Mouse (Mus musculus) heart, embryonic 15.5 days (tissue): ENCODE measurements around the gene Gm1043. TPM values are rescaled to one million over a fixed set of nuclear protein-coding genes. Genes with fewer than 3 reads are reported as not detected.

Experiments
- ATAC-seq: fragments of 200-750 bp; cut with Nextera tagmentation; replicated peaks from 2 replicates; pipeline ENCODE4 v1.8.0; 2017; ENCODE audit warnings: low read depth, moderate TSS enrichment; ENCODE audit not compliant: insufficient number of reproducible peaks, insufficient read depth, low FRiP score
- H3K27ac ChIP-seq: fragments of 300-500 bp; sonication (generic); 2 replicates; pipeline ENCODE4 v1.5.1; 2015; ENCODE audit warnings: mild to moderate bottlenecking, inconsistent platforms
- H3K27me3 ChIP-seq: fragments of 300-500 bp; sonication (generic); 2 replicates; pipeline ENCODE4 v1.6.1; 2015; ENCODE audit warnings: inconsistent platforms
- H3K36me3 ChIP-seq: fragments of 300-500 bp; sonication (generic); 2 replicates; pipeline ENCODE4 v1.6.1; 2015; ENCODE audit warnings: mild to moderate bottlenecking, inconsistent platforms
- H3K4me1 ChIP-seq: fragments of 300-500 bp; sonication (generic); replicated peaks from 2 replicates; pipeline ENCODE4 v1.6.1; 2015; ENCODE audit warnings: inconsistent platforms
- H3K4me2 ChIP-seq: fragments of 300-500 bp; sonication (generic); 2 replicates; pipeline ENCODE4 v1.6.1; 2015; ENCODE audit warnings: inconsistent platforms, mild to moderate bottlenecking, moderate library complexity
- H3K4me3 ChIP-seq: fragments of 300-500 bp; sonication (generic); 2 replicates; pipeline ENCODE4 v1.5.1; 2015; ENCODE audit warnings: mild to moderate bottlenecking, inconsistent platforms
- H3K9ac ChIP-seq: fragments of 300-500 bp; sonication (generic); 2 replicates; pipeline ENCODE4 v1.6.1; 2015; ENCODE audit warnings: mild to moderate bottlenecking, inconsistent platforms
- H3K9me3 ChIP-seq: fragments of 300-500 bp; sonication (generic); replicated peaks from 2 replicates; pipeline ENCODE4 v1.6.1; 2016; ENCODE audit warnings: inconsistent platforms
- WGBS: fragments of 180-500 bp; shearing (Covaris S2); methylation state at CpG from one replicate; pipeline ENCODE4 v1.1.7; 2015; ENCODE audit warnings: mixed read lengths; 5-methylcytosine and 5-hydroxymethylcytosine counted together
- polyA plus RNA-seq: library from polyadenylated mRNA; unstranded; fragments of >200 nt; fragmentation: Nextera tagmentation; extraction: Ambion mirVana; gene quantifications from 2 replicates; pipeline ENCODE4 v1.2.1, GENCODE M21; 2015

Gm1043 gene
- polyA plus RNA-seq, 1 experiment from 2014 or later: not detected

- no peaks in the 10 kb centered on the region for H3K9me3 ChIP-seq
- no peak overlapping the region for H3K9ac ChIP-seq
- no peak overlapping the region for H3K4me3 ChIP-seq
- peaks cover 6% of the 10 kb centered on the region; the same call in 1 of the 2 replicates for H3K4me1 ChIP-seq
- ATAC-seq: 0 out of 2 replicates have a peak, but pooled peaks have one; percentile 21
- peaks cover 14% of the 10 kb centered on the region for H3K27me3 ChIP-seq
- no peak overlapping the region for H3K27ac ChIP-seq
- no peaks in the 10 kb centered on the region for H3K36me3 ChIP-seq
- WGBS: 24% methylated on average over 6 of the region's 6 CpGs
- no peak overlapping the region for H3K4me2 ChIP-seq
Observed at GRCm38 (mm10) chr5:37227956-37228680, 142.9 kb downstream of the Gm1043 start.

GRCm38 (mm10) chr5:37228894-37229293 lies 143.7 kb downstream of the Gm1043 start:
- Histone ChIP-seq H3K4me1 (peaks cover 7% of the 10 kb centered on the region; the same call in 1 of the 2 replicates), H3K27ac (no peak overlapping the region), H3K9me3 (no peaks in the 10 kb centered on the region), H3K4me2 (no peak overlapping the region), H3K4me3 (no peak overlapping the region), H3K9ac (no peak overlapping the region), H3K36me3 (no peaks in the 10 kb centered on the region), H3K27me3 (peaks cover 14% of the 10 kb centered on the region)
- 71% methylated on average over 7 of the region's 7 CpGs for WGBS
- no peak for ATAC-seq

DNA sequence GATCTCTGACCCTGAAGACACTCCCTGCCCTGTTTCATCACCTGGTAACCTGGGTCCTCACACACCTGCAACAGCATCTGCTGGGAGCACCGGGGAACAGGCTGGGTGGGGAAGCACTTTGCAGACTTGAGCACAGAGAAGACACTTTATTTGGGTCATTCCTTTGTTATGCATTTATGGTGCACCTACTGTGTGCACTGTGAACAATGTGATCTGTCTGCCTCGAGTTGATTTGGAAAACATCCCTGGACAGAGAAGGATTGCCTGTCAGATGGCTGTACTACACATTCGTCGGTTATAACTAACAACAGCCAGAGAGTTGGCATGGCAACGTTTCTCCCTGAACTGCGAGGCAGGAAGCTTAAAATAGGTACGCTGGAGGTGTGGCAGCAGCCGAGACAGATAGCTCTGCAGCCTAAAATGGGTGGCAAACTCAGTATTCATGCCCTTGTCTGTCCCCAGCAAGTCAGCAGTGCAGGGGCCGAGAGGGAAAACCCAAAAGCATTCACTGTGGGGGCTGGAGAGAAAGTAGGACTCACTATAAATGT lies 147.9 kb downstream of the Gm1043 start:
- no peak for ATAC-seq
- Histone ChIP-seq H3K4me1 (peaks cover 4% of the 10 kb centered on the region; the same call in 1 of the 2 replicates), H3K9me3 (no peaks in the 10 kb centered on the region), H3K36me3 (no peaks in the 10 kb centered on the region), H3K4me3 (no peak overlapping the region), H3K9ac (no peak overlapping the region), H3K27me3 (peaks cover 42% of the 10 kb centered on the region), H3K27ac (no peak overlapping the region), H3K4me2 (no peak overlapping the region)
- 29% methylated on average over 9 of the region's 9 CpGs for WGBS

DNA sequence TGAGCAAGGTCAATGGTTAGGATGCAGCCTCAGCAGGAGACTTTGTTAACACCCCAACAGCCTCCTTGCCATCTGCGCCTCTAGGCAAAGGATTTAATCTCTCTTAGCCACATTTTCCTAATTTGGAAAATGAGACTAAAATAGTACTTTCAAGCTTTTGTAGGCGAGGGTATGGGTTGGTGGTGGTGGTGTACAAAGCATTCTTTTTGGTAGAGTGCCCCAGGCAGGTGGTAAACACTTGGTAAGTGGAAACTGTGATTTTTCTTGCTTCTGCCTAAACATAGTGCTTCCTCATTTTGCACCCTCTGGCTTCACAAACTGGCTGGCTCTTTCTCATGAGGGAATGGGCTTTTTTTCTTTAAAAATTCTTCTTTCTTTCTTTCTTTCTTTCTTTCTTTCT lies 153.5 kb downstream of the Gm1043 start:
- WGBS: 26% methylated on average over 2 of the region's 2 CpGs
- Histone ChIP-seq H3K27ac (no peak overlapping the region), H3K4me1 (peaks cover 12% of the 10 kb centered on the region), H3K9ac (no peak overlapping the region), H3K4me3 (no peak overlapping the region), H3K27me3 (peaks cover 78% of the 10 kb centered on the region), H3K4me2 (no peak overlapping the region), H3K36me3 (no peaks in the 10 kb centered on the region), H3K9me3 (no peaks in the 10 kb centered on the region)
- no peak for ATAC-seq

DNA sequence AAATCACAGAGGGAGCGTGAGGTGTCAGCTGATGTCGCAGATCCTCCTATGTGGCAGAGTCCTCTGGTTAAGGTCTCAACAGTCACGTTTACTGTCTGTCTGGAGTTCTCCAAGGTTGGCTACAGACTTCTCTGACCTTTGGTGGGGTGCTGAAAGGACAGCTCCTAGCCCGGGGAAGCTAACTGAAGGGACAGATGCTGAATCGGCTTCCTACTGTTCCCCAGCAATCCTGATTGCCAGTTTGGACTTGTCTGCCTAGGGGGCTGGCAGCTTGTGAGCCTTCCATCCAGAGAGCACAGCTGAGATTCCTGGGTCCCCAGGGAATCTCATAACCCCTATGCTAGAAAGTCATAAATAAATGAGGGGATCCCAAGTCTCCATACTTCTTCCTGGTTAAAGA lies 155.4 kb downstream of the Gm1043 start:
- no peak for ATAC-seq

DNA sequence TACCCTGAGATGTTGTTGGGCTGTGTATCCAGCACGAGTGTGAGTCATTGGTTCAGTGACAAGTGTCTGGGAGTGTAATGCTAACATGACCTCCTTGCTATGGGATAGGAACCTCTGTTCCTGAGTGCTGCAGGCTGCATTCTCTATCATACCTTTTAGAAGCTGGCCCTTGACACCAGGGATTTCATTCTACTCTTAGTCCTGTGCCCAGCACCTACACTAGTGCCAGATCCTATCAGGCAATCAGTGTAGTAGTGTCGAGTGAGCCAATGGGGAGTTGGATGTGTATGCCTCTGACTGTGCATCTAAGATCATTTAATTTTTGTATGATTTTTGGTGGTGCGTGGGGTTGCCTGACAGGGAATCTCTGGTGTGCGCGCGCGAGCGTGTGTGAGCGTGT lies 156.1 kb downstream of the Gm1043 start:
- ATAC-seq: no peak
- H3K27ac ChIP-seq: no peak overlapping the region
- peaks cover 25% of the 10 kb centered on the region for H3K4me1 ChIP-seq
- no peaks in the 10 kb centered on the region for H3K36me3 ChIP-seq
- H3K9me3 ChIP-seq: no peaks in the 10 kb centered on the region
- H3K4me3 ChIP-seq: no peak overlapping the region; the same call in 1 of the 2 replicates
- peak overlapping the region; percentile 61; the same call in 1 of the 2 replicates for H3K4me2 ChIP-seq
- H3K9ac ChIP-seq: no peak overlapping the region
- peaks cover 90% of the 10 kb centered on the region for H3K27me3 ChIP-seq
- WGBS: 16% methylated on average over 9 of the region's 9 CpGs

More for the DNA sequence above, 155.4 kb downstream of the Gm1043 start:
- Histone ChIP-seq H3K9me3 (no peaks in the 10 kb centered on the region), H3K4me2 (no peak overlapping the region), H3K4me1 (peaks cover 19% of the 10 kb centered on the region), H3K27me3 (peaks cover 90% of the 10 kb centered on the region), H3K4me3 (no peak overlapping the region), H3K27ac (no peak overlapping the region), H3K36me3 (no peaks in the 10 kb centered on the region), H3K9ac (no peak overlapping the region)
- WGBS: 4% methylated on average over 5 of the region's 5 CpGs

DNA sequence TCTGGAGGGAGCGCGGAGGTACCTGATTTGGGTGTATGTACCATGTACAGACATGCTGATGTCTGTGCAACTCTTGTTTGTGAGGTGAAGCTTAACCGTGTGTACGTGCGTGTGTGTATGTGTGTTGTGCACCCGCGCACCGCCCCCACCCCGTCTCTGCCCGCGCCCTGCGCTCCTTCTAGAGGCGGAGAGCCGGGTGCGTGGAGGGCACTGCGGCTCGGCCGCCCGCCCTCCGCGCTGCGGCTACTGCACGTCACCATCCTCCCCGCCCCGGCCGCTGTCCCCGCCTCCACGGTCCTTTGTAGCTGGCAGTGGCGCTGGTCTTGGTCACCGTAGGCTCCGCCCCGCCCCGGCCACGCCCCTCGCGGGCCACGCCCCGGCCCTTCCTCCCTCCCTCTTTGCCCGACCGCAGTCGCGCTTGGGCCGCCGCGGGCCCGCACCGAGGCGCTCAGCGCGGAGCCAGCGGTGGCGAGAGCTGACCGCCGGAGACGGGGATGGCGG lies 156.5 kb downstream of the Gm1043 start, which contains the start of gene Crmp1:
Gene Crmp1, plus strand, starts transcription at position 290 of the 501 bp plus-strand sequence.
- Histone ChIP-seq H3K27ac (no peak within 1 kb of the TSS), H3K4me1 (peaks cover 25% of the 10 kb centered on the region), H3K9ac (no peak within 1 kb of the TSS), H3K4me3 (peak within 1 kb of the TSS; percentile 31), H3K4me2 (peak within 1 kb of the TSS; percentile 61), H3K36me3 (no peaks in the 10 kb centered on the region), H3K9me3 (no peaks in the 10 kb centered on the region), H3K27me3 (peaks cover 91% of the 10 kb centered on the region)
- WGBS: 2% methylated on average over 35 of the region's 56 CpGs
- peak; percentile 47; the same call in 1 of the 2 replicates for ATAC-seq

DNA sequence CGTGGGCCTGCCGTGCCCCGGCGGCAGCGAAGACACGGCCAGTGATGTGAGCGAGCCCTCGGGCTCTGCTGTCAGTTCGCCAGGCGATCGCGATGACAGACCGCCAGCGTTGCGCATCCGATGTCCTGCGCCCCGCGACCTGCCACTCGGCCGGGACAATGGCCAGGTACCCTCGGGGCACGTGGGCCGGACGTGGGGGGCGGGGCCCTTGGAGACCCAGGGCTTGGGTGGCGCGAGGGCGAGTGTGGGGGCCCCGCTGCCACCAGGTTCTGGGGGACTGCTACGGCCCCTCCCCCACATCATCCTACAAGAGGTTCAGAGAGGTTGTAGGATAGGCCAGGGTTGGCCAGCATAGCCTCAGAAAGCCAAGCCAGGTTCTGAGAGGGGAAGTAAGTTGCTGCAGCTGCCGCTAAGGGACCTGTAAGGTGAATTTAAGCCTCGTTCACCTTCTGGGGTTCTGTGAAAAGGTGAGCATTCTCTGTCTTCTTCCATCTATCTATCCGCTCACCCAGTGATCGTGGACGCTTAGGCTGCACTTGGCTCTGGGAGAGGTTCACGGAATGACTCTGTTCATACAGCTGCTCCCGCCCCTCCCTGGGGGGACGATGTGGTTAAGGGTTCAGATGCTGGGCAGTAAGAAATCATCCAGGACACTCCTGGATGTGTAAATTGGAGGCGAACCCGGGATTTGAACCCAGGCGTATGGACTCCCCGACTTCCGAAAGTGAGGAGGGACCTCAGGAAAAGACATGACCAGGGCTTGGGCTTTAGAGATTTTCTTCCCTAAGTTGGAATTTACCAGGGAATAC lies 157.4 kb downstream of the Gm1043 start:
- peak overlapping the region; percentile 31 for H3K4me3 ChIP-seq
- H3K9me3 ChIP-seq: no peaks in the 10 kb centered on the region
- no peaks in the 10 kb centered on the region for H3K36me3 ChIP-seq
- peak overlapping the region; percentile 61 for H3K4me2 ChIP-seq
- no peak overlapping the region for H3K27ac ChIP-seq
- peaks cover 93% of the 10 kb centered on the region for H3K27me3 ChIP-seq
- H3K9ac ChIP-seq: no peak overlapping the region
- 11% methylated on average over 44 of the region's 44 CpGs for WGBS
- H3K4me1 ChIP-seq: peaks cover 25% of the 10 kb centered on the region
- ATAC-seq: no peak

DNA sequence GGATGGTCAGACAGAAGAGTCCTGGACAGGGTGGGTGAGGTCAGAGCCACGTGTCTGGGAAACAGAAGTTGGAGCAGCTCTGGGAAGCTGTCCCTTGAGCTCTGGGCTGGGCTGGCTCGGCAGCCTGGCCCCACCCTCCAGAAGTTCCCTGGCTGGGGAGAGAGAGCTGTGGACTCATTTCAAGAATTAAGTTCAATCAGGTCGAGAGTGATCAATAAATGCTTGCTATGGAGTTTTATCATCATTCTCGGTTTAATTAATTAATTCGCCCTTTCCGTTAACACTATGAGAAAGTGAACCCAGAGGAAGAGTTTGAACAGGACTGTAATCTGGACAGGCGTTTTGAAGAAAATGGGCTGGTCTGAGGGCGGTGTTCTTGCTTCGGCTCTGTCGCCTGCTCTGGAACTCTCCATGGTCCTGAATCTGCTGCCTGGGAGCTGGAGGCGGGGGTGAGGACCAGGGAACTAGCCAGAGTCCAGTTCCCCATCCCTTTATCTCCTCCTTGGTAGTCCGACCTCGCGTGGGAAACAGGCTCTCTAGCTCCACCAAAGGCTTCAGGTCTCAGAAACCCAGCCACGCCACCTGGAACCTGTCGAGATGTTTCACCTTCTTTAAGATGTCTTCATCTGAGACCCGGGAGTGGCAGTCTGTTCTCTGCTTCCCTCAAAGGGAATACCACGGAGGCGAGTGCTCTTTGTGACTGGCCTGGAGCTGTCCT lies 158.2 kb downstream of the Gm1043 start:
- Histone ChIP-seq H3K27ac (no peak overlapping the region), H3K4me1 (peaks cover 25% of the 10 kb centered on the region), H3K9ac (no peak overlapping the region), H3K36me3 (no peaks in the 10 kb centered on the region), H3K9me3 (no peaks in the 10 kb centered on the region), H3K27me3 (peaks cover 94% of the 10 kb centered on the region), H3K4me3 (no peak overlapping the region), H3K4me2 (no peak overlapping the region)
- no peak for ATAC-seq
- WGBS: 2% methylated on average over 19 of the region's 19 CpGs

GRCm38 (mm10) chr5:37244161-37244560 lies 159.0 kb downstream of the Gm1043 start:
- Histone ChIP-seq H3K27me3 (peaks cover 97% of the 10 kb centered on the region), H3K27ac (no peak overlapping the region), H3K9me3 (no peaks in the 10 kb centered on the region), H3K4me2 (no peak overlapping the region), H3K4me3 (no peak overlapping the region), H3K9ac (no peak overlapping the region), H3K4me1 (peaks cover 25% of the 10 kb centered on the region), H3K36me3 (no peaks in the 10 kb centered on the region)
- ATAC-seq: no peak
- WGBS: 3% methylated on average over 13 of the region's 13 CpGs
